Mouse (Mus musculus): ENCODE measurements around the gene Tent2.

GRCm38 (mm10) chr13:93130674-93131073, 61.5 kb downstream of the Tent2 start:
- TF ChIP-seq POLR2A (IDR thresholded peaks at IDR 0.05; ENCODE audit: insufficient read depth, low read depth, low read length), result no peak
- TF ChIP-seq CTCF (IDR thresholded peaks at IDR 0.05), result no peak
- no peak for TF ChIP-seq EP300 (IDR thresholded peaks at IDR 0.05; ENCODE audit: insufficient read depth, low read depth, low read length)

Data from heart, adult 2 months (tissue).